Mouse (Mus musculus): ENCODE data around the gene Cst3.

The Cst3 gene

GRCm38 (mm10) chr2:148875335-148875811 is at the start of gene Cst3:
Cst3 (minus strand) TSS chr2:148875692.
- DNase-seq (ENCODE audit: low read depth): peak; percentile 96

DNA sequence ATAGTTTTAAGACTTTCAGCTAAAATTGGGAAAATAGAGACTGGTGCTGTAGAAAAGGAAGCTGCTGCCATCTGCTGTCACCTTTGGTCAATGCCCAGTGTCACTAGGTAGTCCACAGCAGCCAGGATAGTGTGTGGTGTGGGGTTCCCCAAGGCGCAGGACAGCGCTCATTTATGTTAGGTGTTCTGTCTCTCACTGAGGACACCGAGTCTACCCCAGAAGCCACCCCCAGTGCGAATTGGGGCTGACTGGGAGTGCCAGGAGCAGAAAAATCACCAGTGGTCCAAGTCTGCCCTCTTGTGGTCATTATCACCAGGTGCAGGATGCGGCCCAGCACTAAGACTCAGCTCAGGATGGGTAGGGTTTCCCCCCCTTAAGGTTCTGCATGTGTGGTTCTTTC is 26.8 kb upstream of the Cst3 start:
- DNase-seq (ENCODE audit: low read depth): peak; percentile 79

DNA sequence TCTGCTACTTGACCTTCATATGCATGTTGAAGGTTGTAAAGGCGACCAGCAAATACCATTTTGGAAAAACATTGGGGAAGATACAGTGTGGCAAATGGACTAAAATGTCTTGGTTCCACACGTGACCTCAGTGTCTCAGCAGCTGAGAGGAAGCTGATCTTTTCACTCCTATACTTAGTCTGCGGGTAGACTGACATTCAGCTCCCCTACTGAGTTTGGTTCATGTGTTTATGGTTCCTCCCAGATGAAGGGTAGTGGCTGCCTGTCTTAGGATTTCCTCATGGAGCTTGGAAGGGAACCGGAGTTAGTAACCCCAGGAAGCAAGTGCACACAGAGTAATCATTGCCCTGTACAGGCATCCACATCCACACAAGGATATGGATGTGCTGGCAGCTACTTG is 24.8 kb upstream of the Cst3 start:
- DNase-seq (ENCODE audit: low read depth): no peak

GRCm38 (mm10) chr2:148896219-148896618 is 20.7 kb upstream of the Cst3 start:
- no peak for DNase-seq (ENCODE audit: low read depth)

DNA sequence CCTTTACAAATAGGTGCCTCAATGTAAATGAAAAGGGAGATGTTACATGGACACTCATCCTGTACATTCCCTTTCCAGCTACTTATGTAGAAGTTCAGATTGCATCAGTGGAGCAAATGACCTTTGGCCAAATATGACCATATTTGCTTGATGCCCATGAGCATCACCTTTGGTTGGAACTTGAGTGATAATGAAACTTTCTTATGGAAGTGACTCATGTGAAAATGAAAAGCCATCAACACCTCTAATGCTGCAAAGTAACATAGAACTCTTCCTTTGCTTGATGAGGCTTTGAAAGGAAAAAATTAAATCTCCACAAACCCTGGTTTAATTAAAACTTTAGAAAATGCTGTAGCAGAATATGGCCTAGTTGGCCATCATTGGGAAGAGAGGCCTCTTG is 17.6 kb upstream of the Cst3 start:
- DNase-seq (ENCODE audit: low read depth): no peak

- DNase-seq (ENCODE audit: low read depth): no peak
Observed at GRCm38 (mm10) chr2:148890021-148890851, 14.7 kb upstream of the Cst3 start.

- no peak for DNase-seq (ENCODE audit: low read depth)
Observed at GRCm38 (mm10) chr2:148889331-148890010, 14.0 kb upstream of the Cst3 start.

DNA sequence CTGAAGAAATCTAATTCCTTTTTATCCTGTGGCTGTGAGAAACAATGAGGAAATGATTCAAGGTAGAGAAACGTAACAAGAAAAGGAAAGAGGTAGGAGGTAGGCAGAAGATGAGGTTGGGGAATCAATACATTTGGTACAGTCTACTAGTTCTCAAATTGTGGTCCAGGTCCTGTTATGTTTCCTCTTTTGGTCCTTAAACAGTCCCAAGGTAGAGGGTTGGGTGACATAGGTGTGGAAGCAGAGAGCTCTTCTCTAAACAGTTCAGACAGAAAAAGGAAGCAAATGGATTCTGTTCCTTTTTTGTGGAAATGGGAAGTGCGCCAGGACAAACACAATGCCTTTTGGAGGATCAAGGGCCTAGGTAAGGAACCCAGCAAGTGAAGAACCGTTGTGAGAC is 13.4 kb upstream of the Cst3 start:
- DNase-seq (ENCODE audit: low read depth): no peak

GRCm38 (mm10) chr2:148884738-148885137 is 9.2 kb upstream of the Cst3 start:
- DNase-seq (ENCODE audit: low read depth): no peak

GRCm38 (mm10) chr2:148879199-148879598 is 3.7 kb upstream of the Cst3 start:
- no peak for DNase-seq (ENCODE audit: low read depth)

- DNase-seq (ENCODE audit: low read depth): no peak
Observed at GRCm38 (mm10) chr2:148878641-148879130, 3.2 kb upstream of the Cst3 start.

GRCm38 (mm10) chr2:148877016-148877770 is 1.7 kb upstream of the Cst3 start:
- DNase-seq (ENCODE audit: low read depth): peak; percentile 78

DNA sequence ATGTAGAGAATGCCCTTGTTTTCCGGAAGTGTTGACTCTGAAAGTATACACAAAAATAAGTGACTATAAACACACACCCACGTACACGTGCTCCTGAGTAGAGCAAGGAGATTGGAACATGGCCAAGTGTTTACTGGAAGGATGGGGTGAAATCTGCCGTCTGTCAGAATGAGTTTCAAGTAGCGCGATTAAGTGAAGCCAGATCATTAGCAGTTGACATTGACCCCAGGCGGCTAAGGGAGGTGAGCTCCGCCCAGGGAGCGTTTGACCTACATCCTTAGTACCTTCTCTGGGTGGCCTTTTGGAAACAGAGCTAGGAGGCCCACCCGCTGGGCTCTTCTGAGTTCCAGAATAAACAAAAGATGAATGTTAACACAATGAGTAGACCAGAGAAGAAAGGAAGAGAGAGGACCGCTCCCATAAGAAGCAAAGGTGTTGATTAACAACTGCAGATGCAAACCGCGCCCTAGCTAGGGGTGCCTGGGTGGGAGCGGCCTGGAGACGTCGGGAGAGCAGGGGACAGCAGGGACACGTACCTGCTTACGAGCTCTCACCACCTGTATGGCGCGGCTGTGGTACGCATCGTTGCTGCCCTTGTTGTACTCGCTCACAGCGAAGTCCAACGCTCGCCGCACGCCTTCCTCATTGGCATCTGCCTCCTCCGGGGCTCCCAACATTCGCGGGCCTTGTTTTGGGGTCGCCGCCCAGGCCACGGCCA is 716 bp downstream of the Cst3 start:
- DNase-seq (ENCODE audit: low read depth): peak; percentile 65

GRCm38 (mm10) chr2:148874224-148874616 is 1.3 kb downstream of the Cst3 start:
- peak; percentile 18 for DNase-seq (ENCODE audit: low read depth)

GRCm38 (mm10) chr2:148872860-148873259 is 2.6 kb downstream of the Cst3 start:
- peak; percentile 85 for DNase-seq (ENCODE audit: low read depth)

DNA sequence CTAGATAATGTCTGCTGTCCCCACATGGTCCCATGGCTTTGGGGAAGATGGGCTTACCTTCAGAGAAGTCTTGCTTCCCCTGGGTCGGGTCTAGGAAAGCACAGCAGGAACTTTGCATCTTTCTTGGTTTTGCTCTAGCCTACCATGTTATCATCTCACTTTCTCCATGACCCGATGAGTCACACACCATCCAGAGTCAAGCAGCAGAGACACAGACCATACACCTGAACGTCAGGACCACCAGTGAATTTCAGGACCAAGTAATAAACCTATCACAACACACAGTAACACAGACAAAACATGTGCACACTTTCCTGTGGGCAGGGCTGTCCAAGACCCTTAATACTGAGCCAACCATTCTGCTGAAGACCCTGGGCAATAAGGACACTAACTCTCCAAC is 5.0 kb downstream of the Cst3 start:
- no peak for DNase-seq (ENCODE audit: low read depth)

DNA sequence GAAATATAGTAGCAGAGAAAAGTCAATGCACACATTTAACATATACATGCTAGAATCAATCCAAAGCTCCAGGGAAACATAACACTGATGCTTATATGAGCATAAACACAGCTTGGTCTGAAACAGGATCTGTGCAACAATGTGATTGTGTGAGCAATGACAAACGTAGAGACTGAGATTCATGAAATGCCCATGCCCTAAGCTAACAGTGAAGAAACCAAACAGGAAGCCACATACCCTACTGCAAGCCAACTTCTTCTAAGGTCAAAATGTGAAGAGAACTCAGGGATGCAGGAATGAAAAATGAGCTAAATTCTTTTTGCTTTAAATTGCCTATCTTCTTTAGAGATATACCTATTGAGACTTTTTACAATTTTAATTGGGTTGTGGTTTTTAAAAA is 6.5 kb downstream of the Cst3 start:
- DNase-seq (ENCODE audit: low read depth): no peak

- DNase-seq (ENCODE audit: low read depth): peak; percentile 42
Observed at GRCm38 (mm10) chr2:148864966-148865365, 10.5 kb downstream of the Cst3 start, which contains the start of gene 9230104L09Rik. 9230104L09Rik (minus strand) TSS chr2:148865038.

DNA sequence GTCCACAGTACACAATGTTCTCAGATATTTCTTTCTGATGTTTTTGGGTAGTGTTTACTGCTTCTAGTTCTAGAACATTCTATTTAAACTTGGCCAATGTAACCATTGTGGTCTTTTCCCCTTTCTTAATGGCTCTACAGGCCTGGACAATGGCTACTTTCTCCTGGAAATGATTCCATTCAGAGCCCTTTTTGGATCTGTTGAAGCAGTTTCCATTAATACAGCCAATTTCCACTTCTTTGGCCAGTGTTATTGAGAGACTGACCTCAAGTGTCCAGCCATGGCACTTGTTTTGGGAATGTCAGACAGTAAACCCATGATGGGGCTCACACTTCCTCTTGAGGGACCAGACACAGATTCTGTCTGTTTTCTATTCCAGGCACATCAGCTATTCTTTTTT is 13.8 kb downstream of the Cst3 start:
- no peak for DNase-seq (ENCODE audit: low read depth)

- DNase-seq (ENCODE audit: low read depth): no peak
Observed at GRCm38 (mm10) chr2:148860993-148861392, 14.5 kb downstream of the Cst3 start.

DNA sequence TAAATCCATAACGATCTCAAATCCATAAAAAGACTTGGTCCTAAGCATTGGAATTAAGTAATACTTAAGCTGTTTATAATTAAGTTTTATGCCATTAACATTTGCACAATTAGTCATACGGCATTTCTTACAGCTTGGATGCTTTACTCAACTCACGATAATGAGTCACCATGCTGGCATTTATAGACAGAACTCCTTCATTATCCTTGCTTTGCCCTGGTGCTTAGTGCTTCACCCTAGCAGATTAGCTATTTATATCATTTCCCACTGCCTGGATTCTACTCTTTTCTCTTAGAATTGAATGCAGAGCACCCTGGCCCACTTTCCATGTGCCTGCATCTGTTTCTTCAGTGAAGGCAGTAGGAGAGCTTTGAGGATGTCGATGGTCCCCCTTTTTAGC is 18.0 kb downstream of the Cst3 start:
- DNase-seq (ENCODE audit: low read depth): peak; percentile 72
